Mouse (Mus musculus) heart, postnatal 14 days (tissue): ENCODE measurements around the gene Gm49405. TPM values are rescaled to one million over a fixed set of nuclear protein-coding genes. Genes with fewer than 3 reads are reported as not detected.

Experiments used
- DNase-seq, 2 experiments: peaks; one replicate each; pipeline ENCODE4 v3.0.0; 2021 to 2022
- intact Hi-C: fragments of 180-260 bp; cut with DNase I; formaldehyde crosslinking; loops from one replicate; pipeline ENCODE4 v1.15.1; 2025
- total RNA-seq, 2 experiments: library from RNA; stranded (reverse); gene quantifications; 2 replicates each; pipeline ENCODE4 v1.2.3; 2021

Gm49405 gene
- total RNA-seq, 2 experiments from 2014 or later, result 2.0 to 2.6 TPM

DNA sequence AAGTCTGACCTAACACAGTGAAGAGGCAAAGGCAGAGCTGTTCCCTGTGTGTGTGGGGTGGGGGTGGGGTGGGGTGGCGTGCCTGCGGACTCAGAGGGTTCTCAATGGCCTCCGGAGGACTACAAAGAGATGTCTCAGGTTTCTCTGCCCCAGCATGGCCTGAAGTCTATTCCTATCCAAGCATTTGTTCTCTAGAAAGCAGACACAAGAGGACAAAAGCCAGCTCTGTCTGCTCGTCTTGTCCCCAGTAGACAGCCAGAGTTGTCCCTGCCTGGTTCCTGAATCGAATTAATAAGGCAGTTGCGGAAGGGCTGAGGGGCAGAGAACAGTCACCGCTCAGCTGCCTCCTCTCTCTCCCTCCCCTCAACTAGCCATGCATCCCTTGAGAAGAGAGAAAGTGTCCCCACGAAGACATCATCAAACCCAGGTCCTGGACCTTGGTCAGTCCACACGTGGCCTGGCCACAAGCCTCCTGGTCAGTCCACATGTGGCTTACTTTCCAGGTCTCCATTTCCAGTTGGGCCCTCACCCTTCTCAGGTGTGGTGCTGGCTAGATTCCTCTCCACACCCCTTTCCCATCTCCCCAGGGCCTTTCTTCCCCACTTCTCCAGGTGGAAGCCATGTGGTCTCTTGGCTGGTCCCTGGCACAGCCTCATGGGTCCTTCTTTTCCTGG, 16.8 kb upstream of the Gm49405 start:
- DNase-seq, result no peak
- intact Hi-C loops, result loop anchor here (5.0 kb wide), 3 partner anchors 96 to 256 kb away; partner anchors contain the start of gene Kmt5b

DNA sequence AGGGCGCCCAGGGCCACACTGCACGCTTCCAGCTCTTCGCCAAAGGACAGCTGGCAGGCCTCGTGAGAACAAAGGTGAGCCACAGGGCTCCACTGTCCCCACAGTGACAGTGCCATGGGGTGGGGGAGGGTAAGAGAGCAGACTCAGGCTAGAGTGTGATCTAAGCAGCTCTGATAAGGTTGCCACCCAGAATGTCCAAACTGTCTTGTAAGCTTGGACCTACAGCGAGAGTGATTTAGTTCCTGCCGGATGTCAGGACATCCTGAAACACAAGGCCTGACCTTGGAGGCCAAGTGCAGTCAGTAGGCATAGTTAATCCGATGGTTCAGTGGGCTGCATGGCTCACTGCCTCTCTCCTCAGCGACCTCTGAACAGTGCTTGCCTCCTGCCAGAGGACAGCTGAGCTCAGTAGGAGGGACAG, 15.2 kb upstream of the Gm49405 start:
- intact Hi-C loops, result no loop called here
- peak; percentile 45 to 60 for DNase-seq

DNA sequence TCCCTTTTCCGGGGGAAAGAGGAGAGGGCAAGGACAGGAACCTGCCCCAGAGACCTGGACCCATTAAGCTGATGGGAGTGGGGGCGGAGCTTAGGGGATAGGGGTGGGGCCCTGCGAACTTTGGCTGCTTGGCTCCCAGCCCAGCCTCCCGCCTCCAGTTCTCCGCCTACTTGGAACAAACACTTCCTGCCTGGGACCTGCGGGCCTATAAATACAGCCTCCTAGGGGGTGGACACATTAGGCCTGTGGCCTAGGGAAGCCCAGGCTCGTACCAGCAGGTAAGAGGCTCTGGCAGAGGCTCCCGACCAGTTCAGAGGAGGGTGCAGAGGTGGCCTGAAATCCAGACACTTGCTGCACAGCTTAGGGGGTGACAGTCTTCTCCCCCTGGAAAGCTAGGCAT, 14.1 kb upstream of the Gm49405 start, which contains the start of gene Acy3:
Acy3 (plus strand) TSS at position 237 of the 400 bp plus-strand sequence.
- intact Hi-C loops, result no loop called here
- DNase-seq, result peak; percentile 88 to 91

DNA sequence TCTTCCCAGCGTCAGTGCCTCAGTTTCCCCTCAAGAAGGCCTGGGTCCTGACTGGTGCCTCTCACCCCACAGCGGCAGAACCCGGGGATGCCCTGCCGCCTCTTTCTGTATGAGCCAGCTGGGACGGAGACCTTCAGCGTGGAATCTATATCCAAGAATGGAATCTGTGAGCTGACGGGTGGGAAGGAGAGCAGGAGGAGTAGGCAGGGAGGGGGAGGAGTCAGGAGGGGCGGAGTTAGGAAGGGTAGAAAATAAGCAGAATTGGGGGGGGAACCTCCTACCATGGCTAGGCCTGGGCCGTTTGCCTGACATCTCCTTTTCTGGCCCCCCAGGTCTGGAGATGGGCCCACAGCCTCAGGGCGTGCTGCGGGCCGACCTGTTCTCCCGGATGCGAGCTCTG, 12.4 kb upstream of the Gm49405 start:
- intact Hi-C loops, result no loop called here
- no peak for DNase-seq

DNA sequence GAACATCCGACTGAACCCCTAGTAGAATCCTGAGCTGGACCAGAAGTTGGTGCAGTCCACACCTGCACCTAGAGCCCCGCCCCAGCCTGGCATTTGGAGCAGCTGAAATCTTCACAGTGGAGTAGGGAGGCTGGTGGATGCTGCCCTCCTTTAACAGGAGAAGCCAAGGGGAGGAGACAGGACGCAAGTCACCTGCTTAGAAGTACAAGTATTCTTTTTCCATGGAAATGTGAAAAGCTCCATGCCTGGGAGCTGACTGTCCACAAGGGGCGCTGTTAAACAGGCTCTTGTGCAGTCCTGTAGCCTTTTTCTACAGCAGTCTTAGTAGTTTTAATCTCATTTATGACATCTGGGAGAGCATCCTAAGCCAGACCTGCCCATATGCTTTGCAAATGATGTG, 11.7 kb upstream of the Gm49405 start:
- intact Hi-C loops, result no loop called here
- DNase-seq, result no peak

DNA sequence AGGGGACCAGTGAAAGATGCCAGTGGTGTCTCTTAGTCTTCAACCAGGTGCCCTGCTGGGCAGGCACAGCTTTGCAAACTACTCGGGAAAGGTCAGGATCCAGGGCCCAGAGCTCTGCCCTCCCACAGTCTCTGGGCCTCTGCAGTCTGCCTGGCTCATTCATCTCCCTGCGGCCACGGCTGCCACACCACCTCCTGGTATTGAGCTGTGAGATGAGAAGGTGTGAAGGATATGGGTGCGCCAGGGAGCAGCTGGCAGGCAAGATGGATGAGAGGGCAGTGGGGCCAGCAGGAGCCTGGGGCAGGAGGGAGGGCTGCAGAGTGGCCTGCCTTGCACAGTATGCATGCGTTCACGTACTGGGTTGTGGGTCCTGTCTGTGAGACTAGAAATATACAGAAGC, 9.6 kb upstream of the Gm49405 start:
- intact Hi-C loops, result no loop called here
- DNase-seq, result no peak

DNA sequence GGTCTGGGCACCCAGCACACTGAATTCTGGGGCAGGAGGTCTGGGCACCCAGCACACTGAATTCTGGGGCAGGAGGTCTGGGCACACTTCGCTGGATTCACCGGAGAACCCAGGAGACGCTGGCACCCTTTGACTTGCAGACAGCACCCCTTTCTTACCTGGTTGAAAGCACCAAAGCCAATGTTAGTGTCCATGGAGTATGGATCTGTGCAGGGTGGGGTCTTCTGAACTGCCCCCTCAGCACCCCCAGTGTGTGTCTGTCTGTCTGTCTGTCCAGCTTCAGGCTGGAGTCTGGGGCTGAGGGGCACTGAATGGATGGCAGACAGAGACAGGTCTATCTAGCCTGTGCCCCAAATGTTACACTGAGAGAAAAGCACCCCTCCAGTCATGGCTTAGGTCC, 8.9 kb upstream of the Gm49405 start:
- intact Hi-C loops, result no loop called here
- DNase-seq, result no peak

DNA sequence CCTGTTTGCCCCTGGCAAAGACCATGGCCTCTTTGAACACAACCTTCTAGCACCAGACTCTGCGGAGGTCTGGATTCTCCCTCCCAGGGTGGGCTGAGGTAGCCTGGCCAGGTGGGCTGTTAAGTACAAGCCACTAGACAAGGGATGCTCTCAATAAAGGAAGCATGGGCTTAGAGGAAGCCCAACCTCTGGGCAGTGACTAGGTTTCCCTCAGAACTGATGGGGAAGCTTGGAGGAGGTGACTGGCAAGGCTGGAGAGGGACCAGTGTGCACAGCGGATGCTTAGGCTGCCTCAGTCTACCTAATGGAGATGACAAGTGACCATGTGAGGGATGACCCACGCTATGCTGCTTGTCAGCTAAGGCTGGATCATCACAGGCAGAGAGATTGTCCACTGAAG, 8.5 kb upstream of the Gm49405 start:
- DNase-seq, result no peak
- intact Hi-C loops, result no loop called here

DNA sequence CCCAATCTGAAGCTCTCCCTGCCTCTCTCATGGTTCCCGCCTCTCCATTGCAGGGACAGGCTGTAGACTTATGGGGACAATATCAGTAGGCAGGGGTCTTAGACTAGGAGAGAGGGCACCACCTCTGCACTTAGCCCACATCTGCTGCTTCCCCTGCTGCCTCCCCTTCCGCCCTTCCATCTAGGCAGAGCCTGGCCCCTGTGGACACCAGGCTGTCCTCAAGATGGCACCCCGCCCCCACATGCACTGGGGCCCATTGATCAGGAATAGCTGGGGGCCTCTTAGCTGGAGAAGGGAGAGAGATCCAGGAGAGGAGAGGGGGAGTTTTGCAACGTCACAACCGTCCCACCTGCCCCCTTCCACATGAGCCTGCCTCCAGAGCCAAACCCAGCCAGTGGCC, 8.0 kb upstream of the Gm49405 start, which contains the start of gene Tbx10:
Tbx10 (plus strand) TSS at position 337 of the 400 bp plus-strand sequence.
- intact Hi-C loops, result no loop called here
- DNase-seq, result no peak

DNA sequence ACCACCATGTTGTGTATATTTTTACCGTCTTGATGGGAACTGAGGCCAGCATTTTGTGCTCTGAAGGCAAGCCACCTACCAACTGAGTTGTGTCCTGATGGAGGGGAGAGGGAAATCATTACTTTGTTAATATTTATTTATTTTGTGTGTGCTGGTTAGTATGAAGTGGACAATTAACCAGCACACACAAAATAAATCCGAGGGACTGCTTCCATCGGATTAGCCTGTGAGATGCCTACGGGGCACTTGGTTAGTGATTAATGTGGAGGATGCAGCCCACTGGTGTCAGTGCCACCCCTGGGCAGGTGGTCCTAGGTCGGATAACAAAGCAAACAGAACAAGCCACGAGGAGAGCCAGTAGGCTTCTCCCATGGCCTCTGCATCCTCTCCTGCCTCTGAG, 5.5 kb upstream of the Gm49405 start:
- no peak for DNase-seq
- intact Hi-C loops, result no loop called here

DNA sequence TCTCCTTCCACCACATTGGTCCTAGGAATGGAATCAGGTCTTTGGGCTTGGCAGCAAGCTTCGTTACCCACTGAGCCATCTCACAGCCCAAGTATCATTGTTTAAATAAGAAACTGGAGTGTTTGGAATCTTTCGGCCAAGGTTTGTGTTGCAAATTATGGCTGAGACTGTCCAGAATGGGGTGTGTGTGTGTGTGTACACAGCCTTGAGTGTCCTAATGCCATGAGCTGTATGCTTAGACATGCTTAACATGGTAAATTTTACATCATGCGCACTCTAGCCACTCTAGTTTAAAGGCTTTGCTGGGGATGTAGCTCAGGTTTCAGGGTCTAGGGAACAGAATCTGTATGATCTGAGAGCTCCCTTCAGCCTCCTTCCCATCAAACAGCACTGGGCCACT, 4.9 kb upstream of the Gm49405 start:
- DNase-seq, result no peak
- intact Hi-C loops, result no loop called here

DNA sequence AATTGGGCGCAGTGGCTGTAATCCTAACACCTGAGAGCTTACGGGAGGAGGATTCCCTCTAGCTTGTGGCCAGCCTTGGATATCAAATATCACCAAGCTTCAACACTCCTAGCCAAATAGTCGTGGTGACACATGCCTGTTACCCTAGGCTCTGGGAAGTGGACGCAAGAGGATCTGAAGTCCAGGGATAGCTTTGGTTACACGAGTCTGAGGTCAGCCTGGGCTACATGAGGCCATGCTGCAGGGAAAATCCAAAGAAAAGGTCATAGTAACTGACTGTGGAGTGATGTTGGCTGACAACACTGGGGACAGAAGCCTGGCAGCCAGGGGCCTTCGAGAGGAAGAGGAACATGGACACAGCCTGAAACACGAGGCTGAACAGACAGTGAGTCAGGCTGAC, 4.3 kb upstream of the Gm49405 start:
- intact Hi-C loops, result no loop called here
- DNase-seq, result no peak

DNA sequence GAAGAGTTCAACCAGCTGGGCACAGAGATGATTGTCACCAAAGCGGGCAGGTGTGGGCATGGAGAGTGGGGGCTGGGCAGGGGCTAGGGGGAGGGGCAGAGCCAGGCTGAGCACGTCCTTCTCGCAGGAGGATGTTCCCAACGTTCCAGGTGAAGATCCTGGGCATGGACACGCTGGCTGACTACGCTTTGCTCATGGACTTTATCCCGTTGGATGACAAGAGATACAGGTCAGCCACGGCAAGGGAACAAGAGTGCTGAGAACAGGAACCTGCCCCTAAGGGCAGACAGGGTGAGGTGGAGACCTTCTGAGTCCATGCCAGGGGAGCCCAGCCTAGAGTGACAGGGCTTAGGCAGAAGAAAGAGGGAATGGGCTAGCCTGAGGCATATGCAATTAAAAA, 3.7 kb upstream of the Gm49405 start:
- intact Hi-C loops, result no loop called here
- no peak for DNase-seq

DNA sequence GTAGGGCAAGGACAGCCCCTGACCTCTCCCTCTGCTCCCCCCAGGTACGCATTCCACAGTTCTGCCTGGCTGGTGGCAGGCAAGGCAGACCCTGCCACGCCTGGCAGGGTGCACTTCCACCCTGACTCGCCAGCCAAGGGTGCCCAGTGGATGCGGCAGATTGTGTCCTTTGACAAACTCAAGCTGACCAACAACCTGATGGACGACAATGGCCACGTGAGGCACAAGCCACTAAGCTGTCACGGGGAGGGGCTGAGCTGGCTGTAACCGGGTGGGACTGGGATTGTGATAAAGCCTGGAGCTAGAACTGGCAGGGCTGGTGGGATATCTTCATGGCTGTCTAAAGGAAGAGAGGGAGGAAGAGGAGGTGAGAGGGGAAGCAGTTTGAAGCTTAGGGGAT, 3.2 kb upstream of the Gm49405 start:
- no peak for DNase-seq
- intact Hi-C loops, result no loop called here

DNA sequence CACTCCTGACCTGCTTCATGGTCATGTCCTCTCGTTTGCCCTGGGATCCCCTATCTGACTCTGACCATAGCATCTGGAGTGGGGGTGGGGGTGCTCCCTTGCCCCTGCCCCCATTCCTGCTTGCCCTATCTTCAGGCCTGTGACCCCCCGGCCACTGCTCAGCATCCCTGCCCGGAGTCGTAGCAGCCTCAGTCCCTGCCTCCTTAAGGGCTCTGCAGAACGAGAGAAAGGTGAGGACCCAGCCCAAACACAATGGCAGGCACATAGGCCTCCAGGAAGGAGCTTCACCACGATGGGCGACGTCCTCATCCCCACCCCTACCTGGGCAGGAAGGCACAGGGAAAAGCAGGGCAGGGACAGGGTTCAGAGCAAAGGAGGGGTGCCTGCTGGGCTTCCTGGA, 2.1 kb upstream of the Gm49405 start:
- intact Hi-C loops, result no loop called here
- DNase-seq, result no peak

DNA sequence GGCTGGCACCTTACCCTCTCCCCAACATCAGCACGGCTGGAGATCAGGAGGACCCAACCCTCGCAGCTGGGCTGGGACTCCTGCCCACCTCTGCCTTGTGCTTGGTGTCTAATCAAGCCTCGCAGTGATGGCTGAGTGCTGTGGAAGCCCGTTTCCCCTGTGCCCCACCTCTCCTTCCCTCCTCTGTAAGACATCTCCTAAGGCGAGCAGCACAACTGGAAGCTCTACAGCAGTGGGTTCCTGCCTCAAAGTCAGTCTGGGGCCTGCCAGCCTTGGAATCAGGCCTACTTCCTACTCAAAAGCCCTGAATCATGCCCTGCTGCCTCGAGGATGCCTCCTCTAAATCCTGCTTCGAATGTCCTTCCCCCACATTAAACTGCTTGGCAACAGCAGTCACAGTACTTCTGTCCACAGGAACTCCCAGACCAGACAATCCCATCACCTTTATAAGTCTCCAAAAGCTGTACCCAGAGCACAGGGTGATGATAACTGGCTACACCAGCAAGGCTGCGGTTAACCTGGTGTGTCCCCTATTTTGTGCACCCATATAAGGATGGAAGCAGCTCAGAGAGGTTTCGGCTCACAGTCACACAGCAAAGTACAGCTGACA, 1.2 kb upstream of the Gm49405 start:
- no peak for DNase-seq
- intact Hi-C loops, result no loop called here

DNA sequence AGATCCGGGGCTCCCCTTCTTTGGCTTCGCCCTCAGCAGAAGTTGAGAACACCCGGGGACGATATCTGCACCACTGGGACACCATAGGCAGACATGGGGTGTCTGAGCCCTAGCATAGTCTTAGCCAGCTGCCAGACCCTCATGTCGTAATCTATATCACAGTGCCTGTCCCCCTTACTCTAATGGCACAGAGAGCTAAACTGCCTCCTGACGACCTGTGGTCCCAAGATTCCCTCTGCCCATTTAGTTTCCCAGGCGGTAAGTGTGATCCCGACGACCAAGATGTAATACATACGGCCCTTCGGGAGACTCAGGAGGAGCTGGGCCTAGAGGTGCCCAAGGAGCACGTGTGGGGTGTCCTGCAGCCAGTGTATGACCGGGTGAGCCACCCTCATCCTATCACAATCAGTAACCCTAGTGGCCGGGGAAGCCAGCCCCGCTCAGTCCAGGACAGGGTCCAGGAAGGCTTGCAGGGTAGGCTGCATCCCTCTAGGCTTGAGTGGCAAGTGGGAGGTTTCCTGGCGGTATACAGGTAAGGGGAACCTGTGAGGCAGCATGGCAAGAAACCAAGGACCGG, 611 bp downstream of the Gm49405 start:
- intact Hi-C loops, result no loop called here
- DNase-seq, result no peak

DNA sequence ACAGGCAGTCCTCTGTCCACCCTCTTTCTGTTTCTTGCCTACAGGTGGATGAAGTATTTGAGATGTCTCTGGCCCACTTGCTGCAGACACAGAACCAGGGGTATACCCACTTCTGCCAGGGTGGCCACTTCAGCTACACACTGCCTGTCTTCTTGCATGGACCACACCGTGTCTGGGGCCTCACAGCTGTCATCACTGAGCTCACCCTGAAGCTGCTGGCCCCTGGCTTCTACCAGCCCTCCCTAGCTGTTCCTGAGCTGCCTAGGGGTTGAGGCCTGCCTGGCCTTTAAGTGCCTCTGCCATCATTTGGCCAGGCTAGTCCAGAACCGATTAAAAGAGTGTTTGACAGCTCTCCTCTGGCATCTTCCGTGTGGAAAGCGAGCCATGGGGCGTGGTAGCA, 1.3 kb downstream of the Gm49405 start:
- no peak for DNase-seq
- intact Hi-C loops, result no loop called here

DNA sequence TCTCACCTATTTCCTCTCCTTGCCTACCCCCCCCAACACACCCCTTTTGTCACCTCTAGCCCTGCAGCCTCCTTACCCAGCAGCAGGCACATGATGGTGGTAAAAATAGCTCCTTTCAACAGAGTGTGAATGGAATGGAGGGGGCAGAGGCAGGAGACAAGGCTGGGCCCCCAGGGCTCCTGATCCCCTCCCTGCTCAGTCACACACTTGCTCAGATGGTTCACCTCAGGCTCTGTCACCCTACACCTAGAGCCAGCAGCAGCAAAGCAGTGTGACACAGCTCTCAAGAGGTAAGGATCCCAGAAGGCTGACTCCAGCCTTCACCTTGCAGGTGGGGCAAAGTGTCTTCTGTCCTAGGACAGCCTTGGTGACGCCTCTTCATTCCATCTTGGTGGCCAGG, 2.7 kb downstream of the Gm49405 start, which contains the start of gene Doc2g:
Doc2g (plus strand) TSS at position 202 of the 400 bp plus-strand sequence.
- intact Hi-C loops, result no loop called here
- DNase-seq, result no peak

DNA sequence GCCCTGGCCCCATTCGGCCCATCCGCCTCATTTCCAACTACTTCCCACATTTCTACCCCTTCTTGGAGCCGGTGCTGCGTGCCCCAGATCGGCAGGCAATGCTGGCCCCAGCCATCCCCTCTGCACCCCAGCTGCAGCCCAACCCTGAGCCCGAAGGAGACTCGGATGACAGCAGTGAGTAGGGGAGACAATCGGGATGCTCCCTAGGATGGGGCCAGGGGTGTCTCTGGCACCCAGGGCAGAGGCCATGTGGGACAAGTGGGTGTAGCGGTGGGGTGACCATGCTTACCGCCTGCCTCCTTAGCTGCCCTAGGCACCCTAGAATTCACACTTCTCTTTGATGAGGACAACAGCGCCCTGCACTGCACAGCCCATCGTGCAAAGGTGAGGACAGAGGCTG, 3.2 kb downstream of the Gm49405 start:
- intact Hi-C loops, result no loop called here

DNA sequence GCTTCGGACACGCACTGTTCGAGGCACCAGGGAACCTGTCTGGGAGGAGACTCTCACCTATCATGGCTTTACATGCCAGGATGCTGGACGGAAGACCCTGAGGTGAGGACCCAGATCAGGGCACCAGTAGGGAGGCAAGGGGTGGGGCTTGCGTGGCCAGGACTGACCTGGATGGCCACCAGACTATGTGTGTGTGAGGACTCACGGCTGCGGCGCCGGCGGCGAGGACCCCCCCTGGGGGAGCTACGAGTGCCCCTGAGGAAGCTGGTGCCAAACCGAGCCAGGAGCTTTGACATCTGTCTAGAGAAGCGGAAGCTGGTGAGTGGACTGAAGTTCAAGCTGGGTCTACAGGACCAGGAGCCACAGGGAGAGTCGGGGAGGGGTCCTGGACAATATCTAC, 3.9 kb downstream of the Gm49405 start:
- intact Hi-C loops, result no loop called here
- no peak for DNase-seq

More for the DNA sequence above, 3.2 kb downstream of the Gm49405 start:
- DNase-seq, result no peak

DNA sequence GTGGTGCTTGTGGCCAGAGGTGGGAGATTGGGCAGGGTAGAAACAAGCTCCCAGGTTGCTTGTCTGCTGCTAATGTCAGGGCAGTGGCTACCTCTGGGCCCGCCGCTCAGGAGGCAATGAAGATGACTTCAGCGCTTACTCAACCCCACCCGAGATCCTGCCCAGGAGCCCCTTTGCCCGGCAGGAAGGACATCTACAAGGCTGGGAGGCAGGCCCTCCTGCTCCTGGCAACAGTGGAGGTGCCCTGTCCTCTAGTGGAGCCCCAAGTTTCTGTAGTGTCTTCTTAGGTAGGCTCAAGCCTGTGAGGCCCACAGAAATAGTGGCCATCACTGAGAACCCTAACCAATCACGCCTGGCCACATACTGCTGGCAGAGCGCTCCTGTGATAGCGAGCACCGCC, 4.7 kb downstream of the Gm49405 start:
- intact Hi-C loops, result no loop called here
- DNase-seq, result no peak
